Mouse (Mus musculus): ENCODE results near the gene Atp5g2.
"Not testable (repeated sequence)": the region's sequence is repeated elsewhere in the genome, so short reads cannot be mapped to it uniquely, and the experiment has no call there.

Gene Atp5g2

GRCm38 (mm10) chr15:102665494-102665893 is 6.7 kb downstream of the Atp5g2 start:
- peak; percentile 58 for DNase-seq (ENCODE audit: low spot score)

- DNase-seq (ENCODE audit: low spot score), result no peak
Observed at GRCm38 (mm10) chr15:102663825-102664224, 8.3 kb downstream of the Atp5g2 start.

- not testable (repeated sequence) for DNase-seq (ENCODE audit: low spot score)
Observed at GRCm38 (mm10) chr15:102662601-102663000, 9.6 kb downstream of the Atp5g2 start.

GRCm38 (mm10) chr15:102657926-102658381 is 14.2 kb downstream of the Atp5g2 start:
- no peak for DNase-seq (ENCODE audit: low spot score)

GRCm38 (mm10) chr15:102656658-102657057 is 15.5 kb downstream of the Atp5g2 start:
- no peak for DNase-seq (ENCODE audit: low spot score)

- not testable (repeated sequence) for DNase-seq (ENCODE audit: low spot score)
Observed at GRCm38 (mm10) chr15:102651928-102652660, 20.1 kb downstream of the Atp5g2 start.

- DNase-seq (ENCODE audit: low spot score), result no peak
Observed at GRCm38 (mm10) chr15:102651107-102651506, 21.0 kb downstream of the Atp5g2 start.

- DNase-seq (ENCODE audit: low spot score), result no peak
Observed at GRCm38 (mm10) chr15:102635817-102636216, 36.3 kb downstream of the Atp5g2 start.

- DNase-seq (ENCODE audit: low spot score), result no peak
Observed at GRCm38 (mm10) chr15:102634684-102635083, 37.5 kb downstream of the Atp5g2 start.

- DNase-seq (ENCODE audit: low spot score), result no peak
Observed at GRCm38 (mm10) chr15:102625687-102626055, 46.5 kb downstream of the Atp5g2 start.

GRCm38 (mm10) chr15:102624970-102625686 is 47.0 kb downstream of the Atp5g2 start, which contains the start of the genes Gm28047 and Atf7:
Gm28047 (minus strand) TSS chr15:102625067.
Atf7 (minus strand) TSS chr15:102625464.
- peak; percentile 98 for DNase-seq (ENCODE audit: low spot score)

GRCm38 (mm10) chr15:102624291-102624969 is 47.7 kb downstream of the Atp5g2 start:
- DNase-seq (ENCODE audit: low spot score), result peak; percentile 29

- DNase-seq (ENCODE audit: low spot score), result no peak
Observed at GRCm38 (mm10) chr15:102623121-102623520, 49.0 kb downstream of the Atp5g2 start.

- no peak for DNase-seq (ENCODE audit: low spot score)
Observed at GRCm38 (mm10) chr15:102622536-102622935, 49.6 kb downstream of the Atp5g2 start.

GRCm38 (mm10) chr15:102620765-102621164 is 51.4 kb downstream of the Atp5g2 start:
- no peak for DNase-seq (ENCODE audit: low spot score)

GRCm38 (mm10) chr15:102619486-102619885 is 52.7 kb downstream of the Atp5g2 start:
- DNase-seq (ENCODE audit: low spot score), result no peak

GRCm38 (mm10) chr15:102617654-102618053 is 54.5 kb downstream of the Atp5g2 start:
- DNase-seq (ENCODE audit: low spot score), result no peak

GRCm38 (mm10) chr15:102616174-102616573 is 56.0 kb downstream of the Atp5g2 start:
- DNase-seq (ENCODE audit: low spot score), result no peak

- no peak for DNase-seq (ENCODE audit: low spot score)
Observed at GRCm38 (mm10) chr15:102614224-102614623, 57.9 kb downstream of the Atp5g2 start.

GRCm38 (mm10) chr15:102612966-102613365 is 59.2 kb downstream of the Atp5g2 start:
- no peak for DNase-seq (ENCODE audit: low spot score)
